Mouse (Mus musculus) lung, postnatal 0 days (tissue): ENCODE measurements at regions not wholly inside any gene's neighbourhood (a gene's known extent, or its start where the extent isn't known, plus 50 kb on each side); places are given as distances from the start of the nearest gene placed in this dataset.
"Not testable (repeated sequence)": the region's sequence is repeated elsewhere in the genome, so short reads cannot be mapped to it uniquely, and the experiment has no call there.

Source experiments
- ATAC-seq: fragments of 200-750 bp; cut with Nextera tagmentation; 2 replicates; pipeline ENCODE4 v1.8.0; 2017; ENCODE audit warnings: moderate library complexity
- DNase-seq: peaks from one replicate; pipeline ENCODE4 v3.0.0-alpha.2; 2016; ENCODE audit warnings: low spot score
- H3K27ac ChIP-seq: fragments of 300-500 bp; sonication (generic); 2 replicates; pipeline ENCODE4 v1.5.1; 2014; ENCODE audit warnings: antibody characterized with exemption, mild to moderate bottlenecking, low read length, mixed read lengths
- H3K27me3 ChIP-seq: fragments of 300-500 bp; sonication (generic); replicated peaks from 2 replicates; pipeline ENCODE4 v1.6.1; 2014; ENCODE audit warnings: low read length, mixed read lengths; ENCODE audit not compliant: insufficient read depth
- H3K36me3 ChIP-seq: fragments of 300-500 bp; sonication (generic); 2 replicates; pipeline ENCODE4 v1.6.1; 2014; ENCODE audit warnings: low read length, mixed read lengths; ENCODE audit not compliant: insufficient read depth
- H3K4me1 ChIP-seq: fragments of 300-500 bp; sonication (generic); 2 replicates; pipeline ENCODE4 v1.6.1; 2014; ENCODE audit warnings: antibody characterized with exemption, low read depth, low read length, mixed read lengths; ENCODE audit not compliant: insufficient read depth
- H3K4me2 ChIP-seq: fragments of 300-500 bp; sonication (generic); replicated peaks from 2 replicates; pipeline ENCODE4 v1.6.1; 2014; ENCODE audit warnings: low read depth, mild to moderate bottlenecking, low read length, moderate library complexity, mixed read lengths
- H3K4me3 ChIP-seq: fragments of 300-500 bp; sonication (generic); 2 replicates; pipeline ENCODE4 v1.5.1; 2014; ENCODE audit warnings: low read depth, low read length
- H3K9ac ChIP-seq: fragments of 300-500 bp; sonication (generic); replicated peaks from 2 replicates; pipeline ENCODE4 v1.6.1; 2014; ENCODE audit warnings: low read depth, mild to moderate bottlenecking
- H3K9me3 ChIP-seq: fragments of 300-500 bp; sonication (generic); 2 replicates; pipeline ENCODE4 v1.6.1; 2016; ENCODE audit warnings: low read length, mixed read lengths
- CTCF ChIP-seq: IDR thresholded peaks from 2 replicates; pipeline ENCODE4 v1.5.1; 2016; ENCODE audit warnings: antibody characterized with exemption, mild to moderate bottlenecking
- EP300 ChIP-seq: IDR thresholded peaks from 2 replicates; pipeline ENCODE4 v1.6.1; 2016; ENCODE audit warnings: antibody characterized with exemption, mild to moderate bottlenecking, control low read depth
- WGBS: fragments of 180-500 bp; shearing (Covaris S2); extraction: QIAGEN DNeasy Blood & Tissue Kit; methylation state at CpG from one replicate; pipeline ENCODE4 v1.1.7; 2014; 5-methylcytosine and 5-hydroxymethylcytosine counted together

DNA sequence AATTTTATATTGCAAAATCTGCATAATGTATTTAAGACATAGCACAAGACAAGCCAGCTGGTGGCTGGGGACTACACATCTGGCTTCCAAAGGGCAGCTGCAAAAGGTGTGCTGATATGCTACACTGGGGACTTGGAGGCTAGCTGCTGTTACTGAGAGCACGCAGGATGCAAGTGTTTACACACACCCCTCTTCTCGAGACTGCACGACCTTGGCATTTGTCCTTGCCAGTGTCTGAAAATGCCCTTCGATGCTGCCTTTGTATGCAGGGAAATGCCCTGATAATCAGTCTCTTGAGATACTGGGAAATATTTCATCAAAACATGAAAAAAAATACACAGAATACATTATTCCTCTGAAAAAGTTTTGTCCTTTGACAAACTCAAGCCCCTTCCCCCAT is 86.3 kb downstream of the Elovl4 start:
- Histone ChIP-seq H3K4me1 (no peaks in the 10 kb centered on the region), H3K36me3 (no peaks in the 10 kb centered on the region), H3K4me3 (no peak overlapping the region), H3K9ac (no peak overlapping the region), H3K4me2 (no peak overlapping the region), H3K27me3 (no peaks in the 10 kb centered on the region), H3K9me3 (no peaks in the 10 kb centered on the region), H3K27ac (no peak overlapping the region)
- TF ChIP-seq EP300 (no peak), CTCF (no peak)
- DNase-seq (no peak), ATAC-seq (no peak)
- 24% methylated on average over 4 of the region's 4 CpGs for WGBS

DNA sequence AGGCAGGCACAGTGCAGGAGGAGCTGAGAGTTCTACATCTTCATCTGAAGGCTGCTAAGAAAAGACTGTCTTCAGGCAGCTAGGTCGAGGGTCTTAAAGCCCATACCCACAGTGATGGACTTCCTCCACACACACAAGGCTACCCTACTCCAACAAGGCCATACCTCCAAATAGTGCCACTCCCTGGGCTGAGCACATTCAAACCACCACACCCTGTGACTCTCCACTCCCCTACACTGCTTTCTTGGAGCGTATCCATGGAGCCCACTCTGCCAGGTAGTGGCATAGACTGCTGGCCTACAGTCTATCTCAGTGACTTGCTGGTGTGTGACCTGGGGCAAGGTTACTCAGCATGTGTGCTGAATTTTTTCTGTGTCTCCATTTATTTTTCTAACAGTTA is 88.0 kb downstream of the Elovl4 start:
- not testable (repeated sequence) for H3K27ac ChIP-seq, H3K9ac ChIP-seq, DNase-seq, H3K4me2 ChIP-seq, H3K9me3 ChIP-seq, H3K4me3 ChIP-seq, H3K36me3 ChIP-seq, ATAC-seq, H3K4me1 ChIP-seq, H3K27me3 ChIP-seq
- 82% methylated on average over 2 of the region's 2 CpGs for WGBS

DNA sequence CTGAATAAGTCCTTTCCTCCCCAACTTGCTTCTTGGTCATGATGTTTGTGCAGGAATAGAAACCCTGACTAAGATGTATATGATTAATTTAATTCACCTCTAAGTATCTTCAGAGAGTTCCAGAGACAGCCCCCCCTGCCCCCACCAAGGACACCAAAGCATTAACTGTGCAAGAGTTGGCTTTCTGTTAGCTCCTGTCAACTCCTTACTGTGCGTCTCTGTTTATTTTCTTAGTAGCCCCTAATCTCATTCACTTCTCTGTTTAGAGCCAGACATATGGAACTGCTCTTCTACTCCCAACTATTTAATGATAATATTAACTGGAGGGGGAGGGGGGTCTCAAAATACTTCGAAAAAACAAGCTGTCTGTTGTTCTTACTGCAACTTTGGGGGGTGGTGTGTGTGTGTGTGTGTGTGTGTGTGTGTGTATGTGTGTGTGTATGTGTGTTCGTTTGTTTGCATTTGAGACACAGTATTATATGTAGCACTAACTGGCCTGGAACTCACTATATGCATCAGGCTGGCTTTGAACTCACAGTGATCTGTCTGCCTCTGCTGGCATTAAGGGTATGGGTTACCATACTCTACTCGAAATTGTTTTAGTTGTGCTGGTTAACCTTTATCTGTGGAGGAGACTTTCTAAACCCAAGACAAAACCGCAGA is 89.8 kb downstream of the Elovl4 start:
- Histone ChIP-seq H3K36me3 (no peaks in the 10 kb centered on the region), H3K4me1 (no peaks in the 10 kb centered on the region), H3K27ac (no peak overlapping the region), H3K4me2 (no peak overlapping the region), H3K9ac (no peak overlapping the region), H3K9me3 (no peaks in the 10 kb centered on the region), H3K4me3 (no peak overlapping the region), H3K27me3 (no peaks in the 10 kb centered on the region)
- no peak for ATAC-seq
- TF ChIP-seq CTCF (no peak), EP300 (no peak)
- no peak for DNase-seq
- WGBS = 42% methylated on average over 5 of the region's 5 CpGs

DNA sequence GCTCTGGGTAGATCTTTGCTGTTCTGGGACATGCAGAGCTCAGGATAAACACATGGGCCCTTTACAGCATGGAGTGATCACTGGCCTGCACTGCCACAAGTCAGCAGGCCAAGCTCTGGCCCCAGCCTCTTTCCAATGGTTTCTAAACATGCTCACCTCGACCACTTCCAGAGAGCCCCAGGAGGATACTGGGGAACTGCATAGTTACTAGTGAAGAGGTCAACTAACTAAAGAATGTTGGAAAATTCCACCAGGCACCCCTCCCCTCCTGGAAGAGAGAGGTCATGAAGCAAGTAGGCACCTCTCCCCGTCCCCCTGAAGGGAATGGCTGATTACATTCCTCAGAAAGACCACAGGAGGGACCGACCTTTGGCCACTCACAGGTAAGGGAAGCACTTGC is 98.7 kb downstream of the Elovl4 start:
- no peaks in the 10 kb centered on the region for H3K27me3 ChIP-seq
- no peak for TF ChIP-seq CTCF
- no peak for TF ChIP-seq EP300
- DNase-seq (no peak), ATAC-seq (no peak)
- 57% methylated on average over 3 of the region's 3 CpGs for WGBS
- H3K9me3 ChIP-seq = no peaks in the 10 kb centered on the region
- no peak overlapping the region for H3K27ac ChIP-seq
- no peak overlapping the region for H3K9ac ChIP-seq
- no peaks in the 10 kb centered on the region for H3K36me3 ChIP-seq
- H3K4me1 ChIP-seq = no peaks in the 10 kb centered on the region
- H3K4me2 ChIP-seq = no peak overlapping the region
- no peak overlapping the region for H3K4me3 ChIP-seq

DNA sequence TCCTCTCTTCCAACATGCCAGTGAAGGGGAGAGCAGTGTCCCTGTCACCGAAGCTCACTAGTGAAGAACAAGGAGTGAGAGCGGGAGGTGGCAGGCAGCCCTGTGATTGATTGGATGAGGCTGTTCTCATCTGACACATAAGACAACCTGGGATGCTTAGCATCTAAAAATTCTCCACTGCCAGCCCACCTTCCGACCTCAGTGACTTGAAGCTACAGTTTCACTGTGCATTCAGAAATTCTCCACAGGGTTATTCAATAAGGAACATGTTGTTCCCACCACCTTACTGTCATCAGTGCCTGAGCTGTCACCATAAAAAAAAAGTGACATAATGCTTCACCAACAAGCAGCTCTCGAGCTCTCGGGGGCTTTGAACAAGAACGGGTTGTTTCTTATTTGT is 100.0 kb downstream of the Elovl4 start:
- Histone ChIP-seq H3K9ac (no peak overlapping the region), H3K9me3 (no peaks in the 10 kb centered on the region), H3K36me3 (no peaks in the 10 kb centered on the region), H3K4me3 (no peak overlapping the region), H3K4me1 (no peaks in the 10 kb centered on the region), H3K4me2 (no peak overlapping the region), H3K27me3 (no peaks in the 10 kb centered on the region), H3K27ac (no peak overlapping the region)
- ATAC-seq (no peak), DNase-seq (no peak)
- WGBS = 67% methylated on average over 6 of the region's 6 CpGs
- no peak for TF ChIP-seq CTCF
- no peak for TF ChIP-seq EP300

DNA sequence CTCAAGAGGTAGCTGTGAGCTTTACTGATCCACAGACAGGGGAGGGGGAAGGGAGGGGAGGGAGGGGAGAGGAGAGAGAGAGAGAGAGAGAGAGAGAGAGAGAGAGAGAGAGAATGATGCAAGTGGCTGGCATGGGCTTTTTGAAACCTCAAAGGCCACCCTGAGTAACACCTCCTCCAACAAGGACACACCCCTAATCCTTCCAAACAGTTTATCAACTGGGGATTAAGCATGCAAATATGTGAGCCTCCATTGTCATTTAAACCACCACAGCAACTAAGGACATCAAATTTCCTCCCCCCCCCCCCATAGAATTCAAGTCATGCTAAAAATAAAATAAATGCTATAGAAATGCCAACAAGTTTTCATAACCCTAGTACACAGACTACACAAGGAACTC is 101.9 kb downstream of the Elovl4 start:
- ATAC-seq (no peak), DNase-seq (no peak)
- Histone ChIP-seq H3K9ac (no peak overlapping the region), H3K4me3 (no peak overlapping the region), H3K27me3 (no peaks in the 10 kb centered on the region), H3K27ac (no peak overlapping the region), H3K9me3 (no peaks in the 10 kb centered on the region), H3K4me2 (no peak overlapping the region), H3K36me3 (no peaks in the 10 kb centered on the region), H3K4me1 (no peaks in the 10 kb centered on the region)
- no peak for TF ChIP-seq CTCF
- no peak for TF ChIP-seq EP300

DNA sequence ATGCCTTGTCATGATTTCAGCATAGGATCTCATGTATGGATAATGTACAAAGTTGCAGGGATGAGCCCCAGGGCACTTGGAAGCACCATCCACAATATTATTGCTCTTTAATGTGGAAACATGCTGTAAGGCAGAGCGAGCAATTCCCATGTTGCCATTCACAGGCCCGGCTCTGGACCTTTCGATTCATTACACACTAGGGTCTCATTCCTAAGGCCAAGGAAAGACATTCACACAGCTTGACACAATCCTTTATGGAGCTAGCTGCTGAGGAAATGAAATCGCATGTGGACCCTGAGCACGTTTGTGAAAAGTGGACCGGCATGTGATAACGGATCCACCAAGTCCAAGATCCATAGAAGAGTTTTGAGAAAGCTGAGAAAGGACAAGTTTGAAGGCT is 105.2 kb downstream of the Elovl4 start:
- no peak for TF ChIP-seq CTCF
- Histone ChIP-seq H3K27me3 (no peaks in the 10 kb centered on the region), H3K27ac (no peak overlapping the region), H3K36me3 (no peaks in the 10 kb centered on the region), H3K4me3 (no peak overlapping the region), H3K9me3 (no peaks in the 10 kb centered on the region), H3K9ac (no peak overlapping the region), H3K4me2 (no peak overlapping the region), H3K4me1 (no peaks in the 10 kb centered on the region)
- no peak for ATAC-seq
- DNase-seq = no peak
- WGBS = 89% methylated on average over 7 of the region's 7 CpGs
